Mouse (Mus musculus) megakaryocyte, embryonic 14.5 days (primary cell): ENCODE results near the gene Olfr177. TPM values are rescaled to one million over a fixed set of nuclear protein-coding genes. Genes with fewer than 3 reads are reported as not detected.

Source experiments
- H3K27me3 ChIP-seq: replicated peaks from 2 replicates; pipeline ENCODE3; 2012; ENCODE audit warnings: inconsistent platforms
- H3K36me3 ChIP-seq: replicated peaks from 2 replicates; pipeline ENCODE3; 2012; ENCODE audit warnings: low read length, inconsistent platforms, mixed read lengths
- H3K4me1 ChIP-seq: 2 replicates; pipeline ENCODE4 v1.6.1; 2012; ENCODE audit warnings: inconsistent platforms
- H3K4me3 ChIP-seq: replicated peaks from 2 replicates; pipeline ENCODE3; 2012; ENCODE audit warnings: moderate library complexity, mild to moderate bottlenecking, inconsistent platforms
- H3K9me3 ChIP-seq: 2 replicates; pipeline ENCODE4 v1.6.1; 2012; ENCODE audit warnings: inconsistent platforms
- FLI1 ChIP-seq: IDR thresholded peaks from 2 replicates; pipeline ENCODE4 v1.6.1; 2012; ENCODE audit warnings: low read length, inconsistent platforms, mixed read lengths
- GATA1 ChIP-seq: IDR thresholded peaks from 3 replicates; pipeline ENCODE4 v1.6.1; 2012; ENCODE audit warnings: mixed read lengths, low read length, inconsistent platforms, borderline replicate concordance
- polyA plus RNA-seq: library from polyadenylated mRNA; stranded (reverse); fragments of >175 nt; gene quantifications from 2 replicates; pipeline ENCODE4 v1.2.3, GENCODE M21; 2012; ENCODE audit warnings: low replicate concordance; ENCODE audit not compliant: insufficient read depth

Gene Olfr177
- polyA plus RNA-seq: not detected in 2 replicates

GRCm38 (mm10) chr16:58874668-58875067, at the start of gene Olfr177:
Olfr177 (minus strand) TSS chr16:58874768.
- TF ChIP-seq FLI1 (no peak), GATA1 (no peak)
- H3K4me3 ChIP-seq: no peak within 1 kb of the TSS
- no peaks in the 10 kb centered on the region for H3K9me3 ChIP-seq
- H3K4me1 ChIP-seq: no peaks in the 10 kb centered on the region
- H3K27me3 ChIP-seq: no peaks in the 10 kb centered on the region
- no peaks in the 10 kb centered on the region for H3K36me3 ChIP-seq

GRCm38 (mm10) chr16:58891963-58892362, 17.4 kb upstream of the Olfr177 start, which contains the start of gene Olfr178:
Olfr178 (minus strand) TSS chr16:58892063.
- Histone ChIP-seq H3K4me3 (no peak within 1 kb of the TSS), H3K36me3 (no peaks in the 10 kb centered on the region), H3K27me3 (no peaks in the 10 kb centered on the region), H3K4me1 (no peaks in the 10 kb centered on the region), H3K9me3 (no peaks in the 10 kb centered on the region)
- TF ChIP-seq FLI1 (no peak), GATA1 (no peak)

GRCm38 (mm10) chr16:58884416-58884815, 9.8 kb upstream of the Olfr177 start:
- H3K27me3 ChIP-seq: no peaks in the 10 kb centered on the region
- H3K4me1 ChIP-seq: no peaks in the 10 kb centered on the region
- no peaks in the 10 kb centered on the region for H3K36me3 ChIP-seq
- H3K4me3 ChIP-seq: no peak overlapping the region
- TF ChIP-seq GATA1 (no peak), FLI1 (no peak)
- H3K9me3 ChIP-seq: 0 out of 2 replicates have a peak, but pooled peaks cover 3% of the 10 kb centered on the region

- Histone ChIP-seq H3K4me3 (no peak overlapping the region), H3K27me3 (no peaks in the 10 kb centered on the region), H3K4me1 (no peaks in the 10 kb centered on the region), H3K36me3 (no peaks in the 10 kb centered on the region), H3K9me3 (no peaks in the 10 kb centered on the region)
- TF ChIP-seq GATA1 (no peak), FLI1 (no peak)
Observed at GRCm38 (mm10) chr16:58861479-58861878, 13.1 kb downstream of the Olfr177 start.

- Histone ChIP-seq H3K4me1 (no peaks in the 10 kb centered on the region), H3K36me3 (no peaks in the 10 kb centered on the region), H3K9me3 (no peaks in the 10 kb centered on the region), H3K4me3 (no peak overlapping the region), H3K27me3 (no peaks in the 10 kb centered on the region)
- TF ChIP-seq GATA1 (no peak), FLI1 (no peak)
Observed at GRCm38 (mm10) chr16:58860032-58860737, 14.4 kb downstream of the Olfr177 start.

GRCm38 (mm10) chr16:58826732-58827319, 47.7 kb downstream of the Olfr177 start, which contains the start of gene Olfr175-ps1:
Olfr175-ps1 (minus strand) TSS chr16:58826782.
- Histone ChIP-seq H3K27me3 (no peaks in the 10 kb centered on the region), H3K4me3 (no peak within 1 kb of the TSS), H3K9me3 (no peaks in the 10 kb centered on the region), H3K4me1 (no peaks in the 10 kb centered on the region), H3K36me3 (no peaks in the 10 kb centered on the region)
- TF ChIP-seq GATA1 (no peak), FLI1 (no peak)

Other genes starting within 250 kb of the Olfr177 start
- not detected in 2 replicates for gene E330017A01Rik, start 236.0 kb downstream of the Olfr177 start, polyA plus RNA-seq
- 3.4 and 14.3 TPM in 2 replicates for gene Cpox, start 204.5 kb downstream of the Olfr177 start, polyA plus RNA-seq
- gene Gpr15, start 155.7 kb downstream of the Olfr177 start, polyA plus RNA-seq: not detected in 2 replicates
- 1.00 and 2.3 TPM in 2 replicates for gene Cldnd1, start 146.9 kb downstream of the Olfr177 start, polyA plus RNA-seq
- 1.3 TPM in 1 of 2 replicates, not detected in the other for gene Olfr172, start 111.6 kb downstream of the Olfr177 start, polyA plus RNA-seq
- gene Olfr173, start 74.5 kb downstream of the Olfr177 start, polyA plus RNA-seq: not detected in 2 replicates
- not detected in 2 replicates for gene Olfr175-ps1, start 48.0 kb downstream of the Olfr177 start, polyA plus RNA-seq
- not detected in 2 replicates for gene Olfr178, start 17.3 kb upstream of the Olfr177 start, polyA plus RNA-seq
- gene Olfr181, start 54.0 kb upstream of the Olfr177 start, polyA plus RNA-seq: not detected in 2 replicates
- not detected in 2 replicates for gene Olfr180, start 54.6 kb upstream of the Olfr177 start, polyA plus RNA-seq
- not detected in 2 replicates for gene Olfr183, start 120.6 kb upstream of the Olfr177 start, polyA plus RNA-seq
- not detected in 2 replicates for gene Olfr186, start 155.5 kb upstream of the Olfr177 start, polyA plus RNA-seq
- not detected in 2 replicates for gene Olfr187, start 165.0 kb upstream of the Olfr177 start, polyA plus RNA-seq
- not detected in 2 replicates for gene Olfr190, start 203.2 kb upstream of the Olfr177 start, polyA plus RNA-seq
- gene Olfr191, start 215.1 kb upstream of the Olfr177 start, polyA plus RNA-seq: not detected in 2 replicates
- gene Olfr193, start 237.1 kb upstream of the Olfr177 start, polyA plus RNA-seq: not detected in 2 replicates
- gene Olfr194, start 246.3 kb upstream of the Olfr177 start, polyA plus RNA-seq: not detected in 2 replicates